Mouse (Mus musculus): ENCODE results near the gene Vim. TPM values are rescaled to one million over a fixed set of nuclear protein-coding genes. Genes with fewer than 3 reads are reported as not detected.
A peak's percentile ranks its signal among the peaks of the same experiment; 100 is the strongest.
"Not testable (repeated sequence)": the region's sequence is repeated elsewhere in the genome, so short reads cannot be mapped to it uniquely, and the experiment has no call there.

Vim gene
- polyA plus RNA-seq, 1 experiment from 2014 or later = 475 TPM

DNA sequence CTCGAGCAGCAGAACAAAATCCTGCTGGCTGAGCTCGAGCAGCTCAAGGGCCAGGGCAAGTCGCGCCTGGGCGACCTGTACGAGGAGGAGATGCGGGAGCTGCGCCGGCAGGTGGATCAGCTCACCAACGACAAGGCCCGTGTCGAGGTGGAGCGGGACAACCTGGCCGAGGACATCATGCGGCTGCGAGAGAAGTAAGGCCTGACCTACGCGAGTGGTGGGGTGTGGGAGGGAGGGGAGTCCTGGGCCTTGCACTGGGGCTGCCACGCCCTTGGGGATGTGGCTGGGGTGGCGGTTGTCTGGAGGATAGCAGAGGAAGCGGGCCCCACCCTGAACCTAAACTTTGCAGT is 1.0 kb downstream of the Vim start:
- Histone ChIP-seq H3K36me3 (ENCODE audit: control insufficient read depth, insufficient read depth, low read length) (peaks cover 16% of the 10 kb centered on the region), H3K9me3 (ENCODE audit: control insufficient read depth, low read length) (no peaks in the 10 kb centered on the region), H3K27me3 (ENCODE audit: control insufficient read depth, insufficient read depth, low read length) (no peaks in the 10 kb centered on the region), H3K27ac (ENCODE audit: low read depth, low read length) (peak overlapping the region; percentile 95; the same call in 1 of the 2 replicates), H3K4me3 (ENCODE audit: low read length) (peak overlapping the region; percentile 73), H3K4me2 (replicated peaks; ENCODE audit: low read depth, low read length) (peak overlapping the region; percentile 77), H3K4me1 (ENCODE audit: control insufficient read depth, insufficient read depth, low read length) (peaks cover 4% of the 10 kb centered on the region; the same call in 1 of the 2 replicates), H3K9ac (ENCODE audit: low read depth, low read length) (peak overlapping the region; percentile 70)
- 1% methylated on average over 21 of the region's 21 CpGs for WGBS
- 0 out of 2 replicates have a peak, but pooled peaks have one; percentile 8 for ATAC-seq (ENCODE audit: low FRiP score, low TSS enrichment)

DNA sequence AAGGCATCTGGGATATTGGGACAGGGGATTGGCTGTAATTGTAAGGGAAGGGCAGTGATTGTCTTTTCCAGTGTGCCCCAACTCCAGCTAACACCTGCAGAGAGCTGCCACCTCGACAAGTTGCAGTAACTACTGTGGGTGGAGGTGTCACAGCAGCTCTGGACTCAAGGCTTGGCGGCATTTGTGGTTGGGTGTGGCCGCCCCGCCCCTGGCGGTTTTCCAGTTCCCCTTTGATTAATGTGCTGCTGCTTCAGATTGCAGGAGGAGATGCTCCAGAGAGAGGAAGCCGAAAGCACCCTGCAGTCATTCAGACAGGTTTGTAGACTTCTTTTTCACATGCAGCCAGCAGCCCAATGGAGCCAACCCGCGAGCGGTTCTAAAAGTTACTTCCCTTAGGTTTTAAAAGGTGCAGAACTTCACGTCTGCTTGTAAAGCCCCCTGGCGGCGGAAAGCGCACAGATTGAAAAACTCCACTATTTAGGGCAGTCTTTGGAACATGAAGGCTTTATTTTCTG is 1.6 kb downstream of the Vim start:
- Histone ChIP-seq H3K9ac (ENCODE audit: low read depth, low read length) (peak overlapping the region; percentile 70), H3K27ac (ENCODE audit: low read depth, low read length) (peak overlapping the region; percentile 95; the same call in 1 of the 2 replicates), H3K4me1 (ENCODE audit: control insufficient read depth, insufficient read depth, low read length) (peaks cover 4% of the 10 kb centered on the region; the same call in 1 of the 2 replicates), H3K27me3 (ENCODE audit: control insufficient read depth, insufficient read depth, low read length) (no peaks in the 10 kb centered on the region), H3K9me3 (ENCODE audit: control insufficient read depth, low read length) (no peaks in the 10 kb centered on the region), H3K4me3 (ENCODE audit: low read length) (peak overlapping the region; percentile 73), H3K4me2 (replicated peaks; ENCODE audit: low read depth, low read length) (peak overlapping the region; percentile 77), H3K36me3 (ENCODE audit: control insufficient read depth, insufficient read depth, low read length) (peaks cover 21% of the 10 kb centered on the region)
- no peak for ATAC-seq (ENCODE audit: low FRiP score, low TSS enrichment)
- 2% methylated on average over 13 of the region's 13 CpGs for WGBS

DNA sequence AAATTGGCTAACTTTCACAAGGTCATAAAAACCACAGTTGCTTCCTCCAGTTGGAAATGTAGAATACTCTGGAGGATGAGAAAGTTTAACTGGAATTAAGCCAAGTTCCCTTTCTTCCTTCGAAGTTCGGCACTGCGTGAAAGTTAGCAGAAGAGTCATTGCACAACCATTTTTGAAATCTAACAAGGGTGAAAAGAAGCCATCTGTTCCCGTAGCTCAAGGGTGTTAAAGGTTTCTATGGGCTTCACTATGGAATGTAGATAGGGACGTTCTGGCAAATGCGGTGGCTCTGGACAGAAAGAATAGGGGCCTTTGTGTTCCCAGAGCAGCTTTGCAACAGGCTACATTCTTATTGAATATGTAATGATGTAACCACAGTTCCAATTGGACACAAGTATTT is 2.2 kb downstream of the Vim start:
- Histone ChIP-seq H3K9me3 (ENCODE audit: control insufficient read depth, low read length) (no peaks in the 10 kb centered on the region), H3K9ac (ENCODE audit: low read depth, low read length) (peak overlapping the region; percentile 70; the same call in 1 of the 2 replicates), H3K4me3 (ENCODE audit: low read length) (peak overlapping the region; percentile 73), H3K4me1 (ENCODE audit: control insufficient read depth, insufficient read depth, low read length) (peaks cover 4% of the 10 kb centered on the region; the same call in 1 of the 2 replicates), H3K36me3 (ENCODE audit: control insufficient read depth, insufficient read depth, low read length) (peaks cover 27% of the 10 kb centered on the region), H3K4me2 (replicated peaks; ENCODE audit: low read depth, low read length) (peak overlapping the region; percentile 77), H3K27me3 (ENCODE audit: control insufficient read depth, insufficient read depth, low read length) (no peaks in the 10 kb centered on the region), H3K27ac (ENCODE audit: low read depth, low read length) (no peak overlapping the region)
- 28% methylated on average over 6 of the region's 6 CpGs for WGBS
- ATAC-seq (ENCODE audit: low FRiP score, low TSS enrichment) = no peak

DNA sequence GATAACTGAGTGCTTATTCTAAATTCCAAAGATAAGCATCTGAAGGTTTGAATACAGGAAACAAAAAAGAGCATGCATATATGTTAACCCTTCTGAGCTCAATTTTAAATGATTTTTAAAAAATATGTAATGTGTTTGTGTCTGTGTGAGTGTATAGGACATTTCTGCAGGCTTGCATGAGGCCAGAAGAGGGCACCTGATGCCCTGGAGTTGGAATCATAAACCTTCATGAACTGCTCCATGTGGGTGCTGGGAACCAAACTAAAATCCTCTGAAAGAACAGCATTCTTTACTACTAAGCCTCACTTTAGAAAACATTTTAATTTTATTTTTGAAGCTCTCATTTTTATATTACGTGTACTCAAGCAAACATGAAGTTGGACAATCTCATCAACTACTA is 3.7 kb downstream of the Vim start:
- no peaks in the 10 kb centered on the region for H3K9me3 ChIP-seq (ENCODE audit: control insufficient read depth, low read length)
- no peak overlapping the region for H3K9ac ChIP-seq (ENCODE audit: low read depth, low read length)
- peaks cover 4% of the 10 kb centered on the region; the same call in 1 of the 2 replicates for H3K4me1 ChIP-seq (ENCODE audit: control insufficient read depth, insufficient read depth, low read length)
- no peak overlapping the region for H3K27ac ChIP-seq (ENCODE audit: low read depth, low read length)
- H3K27me3 ChIP-seq (ENCODE audit: control insufficient read depth, insufficient read depth, low read length) = no peaks in the 10 kb centered on the region
- H3K4me3 ChIP-seq (ENCODE audit: low read length) = no peak overlapping the region
- 98% methylated on average over 1 of the region's 1 CpGs for WGBS
- H3K4me2 ChIP-seq (replicated peaks; ENCODE audit: low read depth, low read length) = no peak overlapping the region
- peaks cover 42% of the 10 kb centered on the region for H3K36me3 ChIP-seq (ENCODE audit: control insufficient read depth, insufficient read depth, low read length)
- no peak for ATAC-seq (ENCODE audit: low FRiP score, low TSS enrichment)

DNA sequence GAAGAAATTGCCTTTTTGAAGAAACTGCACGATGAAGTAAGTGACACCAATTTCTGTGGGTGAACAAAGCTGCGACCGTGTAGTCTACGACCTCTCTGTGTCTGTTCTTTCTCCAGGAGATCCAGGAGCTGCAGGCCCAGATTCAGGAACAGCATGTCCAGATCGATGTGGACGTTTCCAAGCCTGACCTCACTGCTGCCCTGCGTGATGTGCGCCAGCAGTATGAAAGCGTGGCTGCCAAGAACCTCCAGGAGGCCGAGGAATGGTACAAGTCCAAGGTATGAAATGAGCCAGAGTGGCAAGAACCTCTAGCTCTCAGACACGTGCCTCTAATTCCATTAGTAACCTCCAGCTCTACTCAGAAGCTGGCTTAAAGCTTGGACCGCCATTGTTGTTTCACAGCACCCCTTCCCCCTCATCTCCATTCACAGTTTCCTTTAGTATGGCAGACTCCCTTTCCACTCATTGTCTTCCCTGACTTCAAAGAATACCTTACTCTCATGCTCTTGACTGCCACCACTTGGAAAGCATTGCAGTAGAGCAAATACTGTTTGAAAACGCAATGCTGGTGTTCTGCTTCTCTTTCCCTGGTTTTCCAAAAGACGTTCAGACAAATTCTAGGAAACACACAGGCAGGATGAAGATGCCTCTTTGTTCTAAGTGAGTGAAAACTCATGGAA is 4.9 kb downstream of the Vim start:
- WGBS = 85% methylated on average over 14 of the region's 14 CpGs
- no peaks in the 10 kb centered on the region for H3K27me3 ChIP-seq (ENCODE audit: control insufficient read depth, insufficient read depth, low read length)
- ATAC-seq (ENCODE audit: low FRiP score, low TSS enrichment) = no peak
- H3K4me3 ChIP-seq (ENCODE audit: low read length) = no peak overlapping the region
- H3K9me3 ChIP-seq (ENCODE audit: control insufficient read depth, low read length) = no peaks in the 10 kb centered on the region
- peaks cover 43% of the 10 kb centered on the region for H3K36me3 ChIP-seq (ENCODE audit: control insufficient read depth, insufficient read depth, low read length)
- no peak overlapping the region for H3K27ac ChIP-seq (ENCODE audit: low read depth, low read length)
- H3K4me2 ChIP-seq (replicated peaks; ENCODE audit: low read depth, low read length) = no peak overlapping the region
- no peak overlapping the region for H3K9ac ChIP-seq (ENCODE audit: low read depth, low read length)
- H3K4me1 ChIP-seq (ENCODE audit: control insufficient read depth, insufficient read depth, low read length) = peaks cover 4% of the 10 kb centered on the region; the same call in 1 of the 2 replicates

- no peaks in the 10 kb centered on the region for H3K27me3 ChIP-seq (ENCODE audit: control insufficient read depth, insufficient read depth, low read length)
- peaks cover 4% of the 10 kb centered on the region; the same call in 1 of the 2 replicates for H3K4me1 ChIP-seq (ENCODE audit: control insufficient read depth, insufficient read depth, low read length)
- H3K9ac ChIP-seq (ENCODE audit: low read depth, low read length) = no peak overlapping the region
- no peak overlapping the region for H3K27ac ChIP-seq (ENCODE audit: low read depth, low read length)
- H3K4me2 ChIP-seq (replicated peaks; ENCODE audit: low read depth, low read length) = no peak overlapping the region
- WGBS = 78% methylated on average over 8 of the region's 8 CpGs
- peaks cover 43% of the 10 kb centered on the region for H3K36me3 ChIP-seq (ENCODE audit: control insufficient read depth, insufficient read depth, low read length)
- no peak for ATAC-seq (ENCODE audit: low FRiP score, low TSS enrichment)
- no peak overlapping the region for H3K4me3 ChIP-seq (ENCODE audit: low read length)
- no peaks in the 10 kb centered on the region for H3K9me3 ChIP-seq (ENCODE audit: control insufficient read depth, low read length)
These were observed 5.6 kb downstream of the Vim start for GRCm38 (mm10) chr2:13579315-13579714.

DNA sequence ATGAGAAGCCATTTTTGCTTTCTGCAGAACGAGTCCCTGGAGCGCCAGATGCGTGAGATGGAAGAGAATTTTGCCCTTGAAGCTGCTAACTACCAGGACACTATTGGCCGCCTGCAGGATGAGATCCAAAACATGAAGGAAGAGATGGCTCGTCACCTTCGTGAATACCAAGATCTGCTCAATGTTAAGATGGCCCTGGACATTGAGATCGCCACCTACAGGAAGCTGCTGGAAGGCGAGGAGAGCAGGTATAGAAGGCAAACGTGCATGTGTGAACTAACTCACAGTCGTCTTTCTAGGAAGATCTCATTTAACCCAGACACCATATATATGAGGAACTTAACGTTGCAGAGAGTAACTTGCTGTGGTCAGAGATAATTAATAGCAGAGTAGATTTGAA is 6.3 kb downstream of the Vim start:
- Histone ChIP-seq H3K27ac (ENCODE audit: low read depth, low read length) (no peak overlapping the region), H3K36me3 (ENCODE audit: control insufficient read depth, insufficient read depth, low read length) (peaks cover 43% of the 10 kb centered on the region), H3K4me3 (ENCODE audit: low read length) (no peak overlapping the region), H3K4me1 (ENCODE audit: control insufficient read depth, insufficient read depth, low read length) (peaks cover 4% of the 10 kb centered on the region; the same call in 1 of the 2 replicates), H3K9ac (ENCODE audit: low read depth, low read length) (no peak overlapping the region), H3K4me2 (replicated peaks; ENCODE audit: low read depth, low read length) (no peak overlapping the region), H3K27me3 (ENCODE audit: control insufficient read depth, insufficient read depth, low read length) (no peaks in the 10 kb centered on the region), H3K9me3 (ENCODE audit: control insufficient read depth, low read length) (no peaks in the 10 kb centered on the region)
- 74% methylated on average over 11 of the region's 11 CpGs for WGBS
- no peak for ATAC-seq (ENCODE audit: low FRiP score, low TSS enrichment)

DNA sequence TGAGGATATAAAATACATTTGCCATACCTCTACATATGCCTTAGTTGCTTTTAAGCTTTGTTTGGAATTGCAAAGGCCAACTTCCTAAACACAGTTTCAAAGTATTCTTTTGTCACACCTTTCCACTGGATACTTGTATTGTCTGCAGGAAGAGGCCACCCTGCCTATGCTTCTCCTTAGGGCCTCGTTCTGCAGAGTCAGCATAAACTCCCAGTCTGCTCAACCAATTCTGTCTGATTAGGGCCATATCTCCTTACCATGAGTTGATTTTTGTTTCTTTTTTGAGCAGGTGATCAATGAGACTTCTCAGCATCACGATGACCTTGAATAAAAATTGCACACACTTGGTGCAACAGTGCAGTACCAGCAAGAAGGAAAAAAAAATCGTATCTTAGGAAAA is 8.5 kb downstream of the Vim start:
- Histone ChIP-seq H3K36me3 (ENCODE audit: control insufficient read depth, insufficient read depth, low read length) (peaks cover 43% of the 10 kb centered on the region), H3K27ac (ENCODE audit: low read depth, low read length) (no peak overlapping the region), H3K9ac (ENCODE audit: low read depth, low read length) (no peak overlapping the region), H3K4me3 (ENCODE audit: low read length) (no peak overlapping the region), H3K4me2 (replicated peaks; ENCODE audit: low read depth, low read length) (no peak overlapping the region), H3K27me3 (ENCODE audit: control insufficient read depth, insufficient read depth, low read length) (no peaks in the 10 kb centered on the region), H3K9me3 (ENCODE audit: control insufficient read depth, low read length) (no peaks in the 10 kb centered on the region), H3K4me1 (ENCODE audit: control insufficient read depth, insufficient read depth, low read length) (no peaks in the 10 kb centered on the region)
- no peak for ATAC-seq (ENCODE audit: low FRiP score, low TSS enrichment)
- 90% methylated on average over 3 of the region's 3 CpGs for WGBS

DNA sequence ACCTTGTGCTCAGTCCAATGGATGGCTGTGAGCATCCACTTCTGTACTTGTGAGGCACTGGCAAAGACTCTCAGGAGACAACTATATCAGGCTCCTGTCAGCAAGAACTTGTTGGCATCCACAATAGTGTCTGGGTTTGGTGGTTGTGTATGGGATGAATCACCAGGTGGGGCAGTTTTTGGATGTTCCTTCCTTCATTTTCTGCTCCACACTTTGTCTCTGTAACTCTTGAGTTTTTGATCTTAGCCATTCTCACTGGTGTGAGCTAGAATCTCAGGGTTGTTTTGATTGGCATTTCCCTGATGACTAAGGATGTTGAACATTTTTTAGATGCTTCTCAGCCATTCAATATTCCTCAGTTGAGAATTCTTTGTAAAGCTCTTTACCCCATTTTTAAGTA is 10.0 kb downstream of the Vim start:
- H3K9ac ChIP-seq (ENCODE audit: low read depth, low read length); H3K4me3 ChIP-seq (ENCODE audit: low read length): not testable (repeated sequence)
- peaks cover 35% of the 10 kb centered on the region for H3K36me3 ChIP-seq (ENCODE audit: control insufficient read depth, insufficient read depth, low read length)

More for the DNA sequence above, 10.0 kb downstream of the Vim start:
- H3K27me3 ChIP-seq (ENCODE audit: control insufficient read depth, insufficient read depth, low read length); H3K9me3 ChIP-seq (ENCODE audit: control insufficient read depth, low read length); H3K27ac ChIP-seq (ENCODE audit: low read depth, low read length); H3K4me1 ChIP-seq (ENCODE audit: control insufficient read depth, insufficient read depth, low read length); ATAC-seq (ENCODE audit: low FRiP score, low TSS enrichment); H3K4me2 ChIP-seq (replicated peaks; ENCODE audit: low read depth, low read length): not testable (repeated sequence)
